Mouse (Mus musculus): ENCODE measurements around the gene 2310057M21Rik.

DNA sequence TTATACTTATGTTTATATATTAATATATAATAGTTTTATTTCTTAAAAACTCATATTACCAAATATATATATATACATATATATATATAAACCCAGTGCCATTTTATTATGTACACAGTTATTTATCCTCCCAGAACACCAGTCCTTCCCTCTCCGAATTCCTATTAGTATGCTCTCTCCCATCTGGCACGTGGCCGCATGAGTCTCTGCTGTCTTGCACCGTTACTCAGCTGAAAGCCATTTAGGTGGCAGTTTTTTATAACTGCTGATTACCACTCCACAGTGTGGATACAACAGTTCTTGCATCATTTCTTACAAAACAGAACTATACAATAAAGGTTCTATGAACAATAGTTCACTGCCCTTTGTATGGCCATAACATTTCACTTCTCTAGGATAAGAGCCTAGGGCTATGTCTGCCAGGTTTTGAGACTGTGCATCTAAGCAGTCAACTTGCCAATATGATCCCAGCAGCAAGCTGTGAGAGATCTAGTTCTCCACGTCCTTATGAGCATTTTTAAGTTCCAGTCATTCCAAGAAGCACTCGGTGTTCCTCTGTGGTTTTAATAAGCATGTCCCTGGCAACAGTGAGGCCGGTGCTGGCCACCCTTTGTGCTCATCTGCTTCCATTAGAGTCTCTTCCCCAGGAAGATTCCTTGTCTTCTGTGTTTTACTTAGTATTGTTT is 16.6 kb downstream of the 2310057M21Rik start:
- TF ChIP-seq CTCF (IDR thresholded peaks at IDR 0.05; ENCODE audit: borderline replicate concordance, control insufficient read depth, extremely low read depth, insufficient read depth, low read length, poor library complexity) (no peak), POLR2A (IDR thresholded peaks at IDR 0.05; ENCODE audit: control insufficient read depth, extremely low read depth, insufficient read depth, low read length, poor library complexity) (no peak)
